In the genomic region with DNA sequence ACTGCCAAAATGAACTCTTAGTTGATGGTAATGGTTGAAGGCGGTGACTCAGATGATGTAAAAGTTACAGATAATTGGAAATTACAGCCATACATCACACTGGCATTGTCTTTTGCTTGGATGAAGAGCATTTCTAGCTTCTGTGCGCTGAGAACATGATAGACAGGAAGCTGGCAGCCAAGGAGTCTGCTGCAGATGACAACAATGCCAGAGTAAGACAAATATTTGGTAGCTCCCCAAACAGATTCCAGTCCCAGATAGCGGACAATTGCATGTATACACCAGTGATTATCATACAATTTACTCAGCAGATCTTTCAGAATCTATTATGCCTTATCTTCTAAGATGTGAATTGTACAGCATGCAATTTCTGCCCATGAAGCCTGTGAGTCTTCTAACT, we compare ENCODE assay signal across 26 mouse cellular contexts.
"Had no signal": no experiment of that assay in that cellular context is flagged by ENCODE, and none has a peak within 500 bp of the region (broad histone marks: within the 10 kb centered on the region; RNA-seq: fewer than 3 reads in every experiment).

No protein-coding gene starts in this region.

- DNase-seq: gastrocnemius, postnatal 14 days; gastrocnemius, postnatal 36 days; heart, adult 11 months; heart, adult 2 months; heart, postnatal 14 days; heart, postnatal 4 days; kidney, adult 18-20 months; kidney, adult 8-10 months; kidney, postnatal 10 days; kidney, postnatal 25 days; kidney, postnatal 4 days; liver had no signal

- ATAC-seq: hindbrain, embryonic 16.5 days; inflammation-experienced regulatory T-cells, adult 6 months; intestine, embryonic 15.5 days; intestine, postnatal 0 days had no signal

- H3K4me2 ChIP-seq: heart, embryonic 11.5 days; heart, embryonic 13.5 days; heart, embryonic 15.5 days; hindbrain, embryonic 12.5 days; hindbrain, embryonic 14.5 days; intestine, embryonic 15.5 days; limb, embryonic 12.5 days had no signal

- H3K27ac ChIP-seq: heart, adult 2 months; heart, embryonic 13.5 days; heart, embryonic 15.5 days; hindbrain, embryonic 10.5 days; hindbrain, embryonic 12.5 days; hindbrain, embryonic 14.5 days; intestine, embryonic 15.5 days; layer of hippocampus, adult 2 months; left cerebral cortex, adult 2 months; limb, embryonic 10.5 days; limb, embryonic 12.5 days had no signal

- H3K4me3 ChIP-seq: heart, adult 2 months; heart, embryonic 13.5 days; heart, embryonic 15.5 days; hindbrain, embryonic 10.5 days; hindbrain, embryonic 12.5 days; intestine, embryonic 15.5 days; layer of hippocampus, adult 2 months; left cerebral cortex, adult 2 months; limb, embryonic 10.5 days; limb, embryonic 12.5 days had no signal

- H3K4me1 ChIP-seq: heart, embryonic 13.5 days; heart, embryonic 15.5 days; hindbrain, embryonic 10.5 days; hindbrain, embryonic 12.5 days; intestine, embryonic 15.5 days; limb, embryonic 10.5 days; limb, embryonic 12.5 days had no signal

- H3K36me3 ChIP-seq: heart, embryonic 13.5 days; heart, embryonic 15.5 days; hindbrain, embryonic 12.5 days; intestine, embryonic 15.5 days; limb, embryonic 10.5 days; limb, embryonic 12.5 days had no signal

- H3K27me3 ChIP-seq: heart, embryonic 13.5 days; heart, embryonic 15.5 days; hindbrain, embryonic 12.5 days; intestine, embryonic 15.5 days; limb, embryonic 12.5 days had no signal

- H3K9ac ChIP-seq: heart, embryonic 13.5 days; heart, embryonic 15.5 days; hindbrain, embryonic 12.5 days; hindbrain, embryonic 14.5 days; intestine, embryonic 15.5 days; limb, embryonic 12.5 days had no signal

- H3K9me3 ChIP-seq: heart, embryonic 13.5 days; heart, embryonic 15.5 days; hindbrain, embryonic 10.5 days; hindbrain, embryonic 12.5 days; intestine, embryonic 15.5 days; limb, embryonic 10.5 days; limb, embryonic 12.5 days had no signal
